Mouse (Mus musculus) olfactory bulb, adult 2 months (tissue): ENCODE measurements around the gene Dnah2. TPM values are rescaled to one million over a fixed set of nuclear protein-coding genes. Genes with fewer than 3 reads are reported as not detected.

Experiments
- H3K27ac ChIP-seq: fragments of 200-500 bp; 2 replicates; pipeline ENCODE4 v1.5.1; 2012; ENCODE audit warnings: low read depth, low read length; ENCODE audit not compliant: insufficient read depth
- H3K4me1 ChIP-seq: fragments of 200-500 bp; 2 replicates; pipeline ENCODE4 v1.6.1; 2012; ENCODE audit warnings: low read length; ENCODE audit not compliant: control insufficient read depth, insufficient read depth
- H3K4me3 ChIP-seq: fragments of 200-500 bp; 2 replicates; pipeline ENCODE4 v1.5.1; 2012; ENCODE audit warnings: mild to moderate bottlenecking, low read depth, low read length, moderate library complexity; ENCODE audit not compliant: insufficient read depth
- CTCF ChIP-seq: fragments of 200-500 bp; IDR thresholded peaks from 2 replicates; pipeline ENCODE4 v1.5.1; 2012; ENCODE audit warnings: low read depth, mild to moderate bottlenecking, low read length, moderate library complexity; ENCODE audit not compliant: insufficient read depth
- POLR2A ChIP-seq: fragments of 200-500 bp; IDR thresholded peaks from 2 replicates; pipeline ENCODE4 v1.6.1; 2012; ENCODE audit warnings: mild to moderate bottlenecking, low read depth, low read length, moderate library complexity; ENCODE audit not compliant: insufficient read depth
- WGBS: fragments of 180-500 bp; shearing (Covaris S2); methylation state at CpG from one replicate; pipeline ENCODE4 v1.1.7; 2018; 5-methylcytosine and 5-hydroxymethylcytosine counted together
- polyA plus RNA-seq: library from polyadenylated mRNA; stranded (reverse); fragments of >200 nt; gene quantifications from 2 replicates; pipeline ENCODE4 v1.2.4, GENCODE M21; 2012; ENCODE audit warnings: low replicate concordance; ENCODE audit not compliant: missing spikeins, insufficient read depth, insufficient read length

The Dnah2 gene
- polyA plus RNA-seq, 1 experiment = not detected

DNA sequence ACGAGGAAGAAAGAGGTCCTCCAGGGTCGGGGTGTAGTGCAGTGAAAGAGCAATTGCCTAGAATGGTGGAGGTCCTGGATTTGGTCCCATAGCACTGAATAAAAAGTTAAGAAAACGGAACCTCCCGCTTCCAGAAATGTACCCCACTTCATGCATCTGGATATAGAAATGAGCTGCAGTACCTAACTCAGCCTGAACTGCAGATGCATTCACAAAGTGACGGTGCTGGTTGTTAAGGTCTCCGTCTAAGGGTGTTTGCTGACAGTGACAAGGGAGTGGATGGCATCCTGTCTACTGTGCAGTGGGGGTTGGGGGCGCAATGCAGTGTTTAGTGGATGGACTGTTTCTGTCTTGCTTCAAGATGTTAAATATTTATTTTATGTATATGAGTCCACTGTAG is 162.2 kb downstream of the Dnah2 start:
- H3K27ac ChIP-seq = no peak overlapping the region
- TF ChIP-seq POLR2A (no peak), CTCF (no peak)
- 66% methylated on average over 7 of the region's 7 CpGs for WGBS
- peaks cover 14% of the 10 kb centered on the region for H3K4me1 ChIP-seq
- H3K4me3 ChIP-seq = no peak overlapping the region

DNA sequence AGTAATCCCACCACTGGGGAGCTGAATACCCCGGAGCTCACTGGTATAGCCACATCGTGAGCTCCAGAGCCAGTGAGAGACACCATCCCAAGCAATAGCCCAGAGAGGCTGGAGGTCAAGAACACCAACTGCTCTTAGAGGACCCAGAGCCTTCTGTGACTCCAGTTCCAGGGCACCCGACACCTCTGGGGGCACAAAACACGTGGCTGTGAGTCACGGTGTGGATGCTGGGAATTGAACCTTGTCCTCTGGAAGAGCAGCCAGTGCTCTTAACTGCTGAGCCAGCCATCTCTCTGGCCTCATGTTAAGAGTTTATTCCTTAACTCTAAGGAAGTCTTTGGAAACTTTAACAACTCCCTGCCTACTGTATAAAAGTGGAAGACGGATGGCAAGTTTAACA is 163.9 kb downstream of the Dnah2 start:
- TF ChIP-seq POLR2A = no peak
- TF ChIP-seq CTCF = no peak
- Histone ChIP-seq H3K27ac (no peak overlapping the region), H3K4me1 (peaks cover 19% of the 10 kb centered on the region), H3K4me3 (no peak overlapping the region)
- 78% methylated on average over 6 of the region's 6 CpGs for WGBS

DNA sequence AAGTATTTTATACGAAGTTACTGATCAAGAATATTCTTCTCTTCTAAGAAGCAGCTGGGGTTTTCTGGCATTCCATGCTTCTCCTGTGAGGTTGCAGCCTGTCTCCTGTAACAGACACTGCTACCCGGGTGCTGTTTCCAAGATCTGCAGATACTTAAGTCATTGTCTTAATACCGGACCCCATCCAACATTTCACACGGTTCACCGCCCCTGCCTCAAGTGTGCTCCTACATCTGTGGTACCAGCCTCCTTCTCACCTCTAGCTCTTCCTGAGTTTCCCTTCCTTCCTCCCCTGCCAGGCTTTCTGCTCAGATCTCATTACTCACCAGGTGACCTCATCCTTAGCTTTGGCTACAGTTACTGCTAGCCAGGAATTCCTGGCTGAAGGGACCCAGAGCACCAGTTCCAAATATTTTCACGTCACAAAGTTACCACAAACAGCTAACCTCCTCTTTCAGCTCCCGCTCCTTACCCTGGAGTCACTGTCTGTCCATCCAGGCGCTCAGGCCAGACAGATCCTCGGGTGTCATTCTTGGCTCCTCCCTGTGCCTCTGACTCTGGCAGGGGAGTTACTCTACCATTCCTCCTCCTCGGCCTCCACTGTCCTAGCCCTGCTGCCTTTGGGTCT is 166.3 kb downstream of the Dnah2 start:
- 41% methylated on average over 10 of the region's 10 CpGs for WGBS
- Histone ChIP-seq H3K27ac (peak overlapping the region; percentile 57), H3K4me1 (peaks cover 16% of the 10 kb centered on the region), H3K4me3 (no peak overlapping the region)
- no peak for TF ChIP-seq CTCF
- no peak for TF ChIP-seq POLR2A

DNA sequence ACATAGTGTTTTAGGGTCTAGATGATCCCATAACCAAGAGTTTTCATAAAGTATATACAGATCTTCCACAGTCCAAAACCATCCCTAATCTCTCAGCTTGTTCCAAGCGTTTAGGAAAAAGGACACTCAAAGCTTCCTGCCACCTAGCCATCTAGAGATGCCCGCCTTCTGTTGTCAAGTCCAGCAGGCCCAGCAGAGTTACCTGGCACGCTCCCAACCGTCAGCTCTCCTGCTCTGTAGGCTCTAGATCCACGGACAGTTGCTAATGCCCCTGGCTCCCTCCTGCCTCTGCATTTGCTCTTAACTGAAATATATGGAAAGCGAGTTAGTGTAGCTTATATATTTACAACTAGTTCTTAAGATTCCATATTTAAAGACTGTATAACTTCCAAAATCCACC is 167.6 kb downstream of the Dnah2 start:
- WGBS = 61% methylated on average over 6 of the region's 6 CpGs
- H3K27ac ChIP-seq = peak overlapping the region; percentile 52
- TF ChIP-seq POLR2A = no peak

DNA sequence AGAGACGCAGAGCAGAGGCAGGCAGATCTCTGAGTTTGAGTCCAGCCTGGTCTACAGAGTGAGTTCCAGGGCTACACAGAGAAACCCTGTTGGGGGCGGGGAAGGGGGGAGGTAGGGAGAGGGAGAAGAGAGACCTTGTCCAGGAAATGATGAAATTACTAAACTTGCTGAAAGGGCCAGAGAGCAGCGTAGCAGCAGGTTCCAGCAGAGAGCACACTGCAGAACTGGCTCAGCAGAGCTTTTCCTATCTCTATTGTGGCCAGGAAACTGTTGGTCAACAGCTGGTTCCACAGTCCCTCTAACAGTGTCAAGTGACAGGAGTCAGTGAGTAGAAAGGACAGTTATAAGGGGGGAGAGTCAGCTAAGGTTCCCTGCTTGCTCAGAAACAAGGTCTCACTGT is 169.3 kb downstream of the Dnah2 start:
- Histone ChIP-seq H3K4me1 (peaks cover 16% of the 10 kb centered on the region), H3K4me3 (no peak overlapping the region), H3K27ac (no peak overlapping the region)
- 94% methylated on average over 3 of the region's 3 CpGs for WGBS
- TF ChIP-seq POLR2A = no peak
- TF ChIP-seq CTCF = no peak

More for the DNA sequence above, 167.6 kb downstream of the Dnah2 start:
- Histone ChIP-seq H3K4me1 (peaks cover 16% of the 10 kb centered on the region), H3K4me3 (no peak overlapping the region)

DNA sequence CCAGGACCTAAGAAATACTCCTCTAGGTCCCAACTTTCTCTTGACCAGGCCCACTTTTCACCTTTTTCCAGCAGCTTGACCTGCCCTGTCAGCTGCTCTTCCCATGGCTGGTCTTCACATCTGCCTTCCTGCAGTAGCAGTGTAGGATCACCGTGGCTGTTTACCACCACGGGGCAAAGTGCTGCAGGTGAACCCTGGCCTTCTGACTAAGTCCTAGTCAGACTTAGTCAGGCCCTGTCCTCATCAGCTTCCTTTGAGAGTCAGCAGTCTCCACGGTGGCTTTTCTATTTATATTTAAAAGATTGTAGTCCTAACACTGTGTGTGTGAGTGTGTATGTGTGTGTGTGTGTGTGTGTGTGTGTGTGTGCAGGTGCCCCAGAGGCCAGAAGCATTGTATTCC is 171.1 kb downstream of the Dnah2 start:
- WGBS = 66% methylated on average over 3 of the region's 3 CpGs
- H3K27ac ChIP-seq = no peak overlapping the region
- no peak overlapping the region for H3K4me3 ChIP-seq
- peaks cover 12% of the 10 kb centered on the region for H3K4me1 ChIP-seq
- TF ChIP-seq POLR2A (no peak), CTCF (no peak)

DNA sequence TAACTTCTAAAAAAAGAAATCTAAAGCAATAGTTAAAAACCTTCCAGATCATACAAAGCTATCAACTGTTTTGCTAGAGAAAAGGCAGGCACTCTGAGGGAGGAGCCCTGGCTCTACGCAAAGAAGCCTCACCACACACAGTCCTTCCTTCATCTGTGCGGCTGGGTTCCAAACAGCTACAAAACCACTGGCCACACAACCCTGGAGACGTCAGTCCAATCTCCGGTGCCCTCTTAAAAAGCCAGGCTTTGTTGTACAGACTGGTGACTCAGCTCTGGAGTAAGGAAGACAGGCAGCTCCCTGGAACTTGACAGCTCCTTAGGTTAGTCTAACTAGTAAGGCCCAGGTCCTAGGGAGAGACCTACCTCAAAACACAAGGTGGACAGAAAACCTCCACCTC is 173.3 kb downstream of the Dnah2 start:
- H3K27ac ChIP-seq = no peak overlapping the region
- 70% methylated on average over 4 of the region's 4 CpGs for WGBS
- no peak overlapping the region for H3K4me3 ChIP-seq
- no peak for TF ChIP-seq POLR2A
- peaks cover 16% of the 10 kb centered on the region for H3K4me1 ChIP-seq

DNA sequence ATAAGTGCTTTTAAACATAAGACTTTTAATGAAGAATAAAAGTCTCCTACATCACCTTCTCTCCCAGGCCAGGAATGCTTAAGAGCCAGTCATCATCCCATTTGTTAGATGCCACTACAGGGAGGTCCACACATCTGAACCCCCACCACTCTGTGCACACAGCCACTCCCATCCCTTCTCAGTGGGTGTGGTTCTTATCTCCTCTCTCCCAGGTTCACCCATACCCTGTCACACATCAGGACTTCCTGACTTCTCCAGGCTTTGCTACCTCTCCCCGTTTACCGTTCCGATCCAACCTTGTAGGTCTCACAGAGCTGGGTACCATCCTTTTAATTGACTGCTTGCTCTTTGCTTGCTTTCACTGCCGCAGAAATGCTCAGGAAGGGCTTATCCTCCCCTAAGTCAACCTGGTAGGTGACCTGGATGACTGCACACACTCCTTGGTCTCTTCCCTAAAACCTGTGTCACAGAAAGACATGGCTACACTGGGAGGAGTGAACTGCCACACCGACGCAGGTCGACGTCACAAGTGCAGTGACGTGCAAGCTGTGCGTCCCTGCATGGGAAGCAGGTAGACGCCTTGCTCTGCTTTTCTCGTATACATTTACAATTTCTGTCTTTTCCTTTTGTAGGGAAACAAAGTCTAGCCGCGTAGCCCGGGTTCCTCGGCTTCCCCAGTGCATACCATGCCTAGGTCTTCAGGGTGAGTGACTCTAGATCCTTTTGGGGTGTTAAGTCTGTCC is 175.5 kb downstream of the Dnah2 start:
- no peak for TF ChIP-seq POLR2A
- TF ChIP-seq CTCF = no peak
- Histone ChIP-seq H3K4me1 (peaks cover 16% of the 10 kb centered on the region), H3K27ac (no peak overlapping the region), H3K4me3 (no peak overlapping the region)
- WGBS = 93% methylated on average over 16 of the region's 16 CpGs

DNA sequence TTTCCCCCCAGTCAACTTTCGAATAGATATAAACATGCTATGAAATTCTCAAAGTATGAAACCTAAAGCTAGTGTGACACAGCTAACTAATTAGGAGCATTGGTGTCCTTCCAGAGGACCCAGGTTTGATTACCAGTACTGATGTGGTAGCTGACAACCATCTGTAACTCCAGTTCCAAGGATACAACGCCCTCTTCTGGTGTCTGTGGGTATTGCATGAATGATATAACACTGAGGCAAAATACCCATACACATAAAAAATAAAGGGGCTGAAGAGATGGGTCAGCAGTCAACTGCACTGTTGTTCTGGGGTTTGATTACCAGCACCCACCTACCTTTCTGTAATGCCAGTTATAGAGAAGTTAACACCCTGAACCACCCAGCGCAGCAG is 176.1 kb downstream of the Dnah2 start:
- Histone ChIP-seq H3K27ac (no peak overlapping the region), H3K4me1 (peaks cover 18% of the 10 kb centered on the region), H3K4me3 (no peak overlapping the region)
- 62% methylated on average over 3 of the region's 3 CpGs for WGBS
- no peak for TF ChIP-seq POLR2A
- no peak for TF ChIP-seq CTCF
